Mouse (Mus musculus): ENCODE data around the gene Mrps23.

DNA sequence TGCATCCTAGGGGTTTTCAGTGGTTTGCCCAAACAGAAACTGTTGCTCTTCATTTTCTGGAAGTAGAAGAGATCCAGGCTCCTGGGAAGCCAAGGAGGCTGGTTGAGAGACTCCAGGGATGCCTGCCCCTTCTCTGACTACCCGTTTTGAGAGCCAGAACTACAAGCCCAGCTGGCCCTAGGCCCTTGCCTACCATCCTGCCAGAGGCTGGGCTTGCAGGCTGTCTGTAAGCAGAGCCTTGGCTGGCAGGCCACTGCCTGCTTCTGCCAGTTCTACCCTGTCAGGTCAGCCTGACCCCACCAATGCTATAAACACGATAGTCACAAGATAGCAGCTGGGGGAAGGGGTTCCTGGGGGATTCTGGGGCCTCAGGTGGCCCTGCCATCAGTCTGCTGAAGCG lies 48.7 kb upstream of the Mrps23 start:
- TF ChIP-seq GATA1 (IDR thresholded peaks at IDR 0.05; ENCODE audit: borderline replicate concordance, low read length), result no peak
- no peak for TF ChIP-seq FLI1 (IDR thresholded peaks at IDR 0.05; ENCODE audit: low read length)
